Mouse (Mus musculus) 416B (cell line): ENCODE data around the gene Gbx2.

Experiments used
- DNase-seq: peaks from one replicate; pipeline ENCODE4 v3.0.0; 2011; ENCODE audit warnings: low read depth

Gbx2 gene

DNA sequence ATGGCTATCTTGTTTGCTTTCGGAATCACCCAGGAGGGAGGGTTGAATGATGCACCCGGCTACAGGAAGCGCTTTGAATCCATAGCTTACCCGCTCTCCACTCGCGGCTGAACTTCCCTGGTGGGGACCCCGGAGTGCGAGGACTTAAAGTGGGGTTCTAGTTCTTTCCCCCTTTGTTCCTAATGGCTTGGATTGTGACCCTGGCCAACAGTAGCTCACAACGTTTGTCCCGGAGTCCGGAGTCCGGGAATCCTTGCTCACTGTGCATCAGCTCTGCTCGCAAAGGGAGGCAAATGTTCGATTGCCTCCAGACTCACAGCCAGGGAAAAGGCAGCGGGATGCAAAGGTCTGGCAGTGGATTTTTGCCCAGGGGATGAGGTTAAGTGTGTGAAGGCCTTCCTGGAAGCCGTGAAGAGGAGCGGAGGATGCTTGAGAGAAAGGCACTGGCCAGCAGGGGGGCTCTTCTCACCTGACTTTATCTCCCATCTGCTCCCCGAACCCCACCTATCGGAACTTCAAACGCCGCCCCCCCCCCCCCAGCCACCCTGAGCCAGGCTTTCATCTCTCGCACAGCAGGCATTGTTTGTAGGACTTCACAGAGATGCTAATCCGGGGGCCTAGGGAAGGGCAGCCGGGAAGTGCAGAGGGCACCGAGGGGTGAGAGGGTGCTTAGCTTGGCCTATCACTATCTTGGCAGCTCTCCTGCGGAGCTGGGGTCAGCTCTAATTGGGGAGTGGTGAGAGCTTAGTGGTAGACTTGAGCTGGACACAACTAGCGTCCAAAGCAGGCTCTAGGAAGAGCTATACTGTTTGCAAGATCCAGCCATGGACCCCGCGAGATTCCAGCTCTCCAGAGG, 4.7 kb upstream of the Gbx2 start:
- DNase-seq: no peak

DNA sequence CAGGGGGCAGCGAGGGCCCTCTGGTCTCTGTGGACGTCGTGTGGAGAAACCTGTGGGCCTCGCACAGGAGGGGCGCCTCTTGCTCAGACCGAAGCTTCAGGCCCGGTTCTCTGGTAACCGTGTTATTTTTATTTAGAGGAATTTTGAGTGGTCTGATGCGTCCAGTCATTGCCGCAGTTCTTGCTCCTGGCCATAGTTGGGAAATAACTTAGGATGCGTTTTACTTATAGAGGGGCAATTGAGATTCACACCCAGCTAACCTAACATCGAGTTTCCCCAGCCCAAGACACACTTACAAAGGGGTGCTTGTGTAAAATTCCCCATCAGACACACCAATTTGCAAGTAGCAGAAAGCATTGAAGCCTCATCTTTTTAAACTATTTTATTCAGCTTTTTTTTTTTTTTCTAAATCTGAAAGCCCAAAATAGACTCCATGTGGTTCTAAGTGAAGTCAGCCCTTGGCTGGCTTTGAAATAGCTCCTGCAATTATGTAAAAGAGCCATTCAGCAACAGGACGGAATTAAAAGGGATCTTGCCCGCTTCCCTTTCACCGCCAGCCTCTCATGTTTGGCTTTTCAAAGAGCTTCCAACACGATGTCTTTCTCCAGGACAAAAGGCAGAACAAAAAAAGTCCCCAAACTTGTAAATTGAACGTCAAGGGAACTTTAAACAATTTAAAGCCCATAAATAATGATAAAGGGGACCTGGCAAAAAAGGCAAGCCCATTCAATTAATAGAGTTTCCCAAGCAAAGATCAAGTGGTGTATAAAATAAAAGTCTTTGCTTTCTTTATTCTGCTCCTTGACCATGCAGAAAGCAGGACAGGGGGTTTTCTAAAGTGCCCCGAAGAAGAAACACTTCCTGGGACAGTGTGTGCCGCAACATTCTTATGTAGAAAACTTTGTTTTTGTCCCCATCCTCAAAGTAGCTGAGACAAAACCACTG, 3.6 kb upstream of the Gbx2 start:
- DNase-seq: no peak

DNA sequence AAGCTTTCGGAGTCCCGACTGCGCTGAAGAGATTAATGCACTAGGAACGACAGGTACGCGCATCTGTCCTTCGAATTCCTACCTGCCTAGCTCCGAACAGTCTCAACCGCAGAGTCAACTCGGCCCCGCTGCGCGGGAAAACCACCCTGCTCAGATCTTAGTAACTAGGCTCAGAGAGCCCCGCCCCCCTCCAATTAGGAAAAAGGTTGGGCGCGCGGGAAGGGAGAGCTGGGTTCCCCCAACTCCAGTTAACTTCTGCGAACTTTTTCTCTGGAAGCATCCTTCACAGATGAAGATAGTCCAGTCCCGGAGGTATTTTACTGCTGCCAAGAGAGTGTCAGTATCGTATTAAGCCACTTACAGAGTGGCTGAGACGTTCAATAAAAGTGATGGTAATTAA, 2.8 kb upstream of the Gbx2 start:
- no peak for DNase-seq

DNA sequence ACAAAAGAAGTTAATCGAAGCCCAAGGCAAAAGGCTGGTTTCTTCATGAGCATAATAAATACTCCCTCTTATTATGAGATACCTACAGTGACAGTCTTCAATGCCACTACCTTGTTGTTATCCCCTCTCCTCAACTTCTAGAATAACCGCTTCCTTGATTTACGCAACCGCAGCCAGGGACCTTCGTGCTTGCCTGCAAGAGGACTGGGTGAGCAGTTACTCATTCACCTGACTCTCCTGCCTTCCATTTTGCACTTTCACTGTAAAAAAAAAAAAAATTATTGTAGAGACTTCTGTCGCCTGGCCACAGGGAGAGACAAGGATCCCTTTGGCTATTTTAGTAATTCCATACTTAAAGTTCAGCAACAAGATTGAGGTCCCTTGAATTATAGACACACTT, 2.0 kb upstream of the Gbx2 start:
- no peak for DNase-seq

DNA sequence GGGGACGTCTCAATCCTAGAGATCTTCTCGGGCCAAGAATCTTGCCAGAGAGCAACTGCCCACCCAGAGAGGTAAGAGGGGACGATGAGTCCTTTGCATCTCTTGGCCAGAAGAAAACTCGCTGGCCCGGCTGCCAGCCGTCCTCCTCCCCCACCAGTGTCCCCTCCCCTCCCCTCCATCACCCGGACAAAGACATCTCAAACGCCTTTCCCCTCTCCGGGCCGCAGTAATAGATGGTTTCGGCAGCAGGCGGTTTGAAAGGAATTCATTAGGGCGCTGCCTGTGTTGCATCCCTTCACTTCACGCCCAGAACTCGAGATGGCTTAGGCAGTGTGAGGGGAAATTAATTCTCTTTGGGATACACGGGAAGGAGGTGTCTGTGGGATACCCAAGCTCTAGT, 1.6 kb upstream of the Gbx2 start:
- DNase-seq: no peak

DNA sequence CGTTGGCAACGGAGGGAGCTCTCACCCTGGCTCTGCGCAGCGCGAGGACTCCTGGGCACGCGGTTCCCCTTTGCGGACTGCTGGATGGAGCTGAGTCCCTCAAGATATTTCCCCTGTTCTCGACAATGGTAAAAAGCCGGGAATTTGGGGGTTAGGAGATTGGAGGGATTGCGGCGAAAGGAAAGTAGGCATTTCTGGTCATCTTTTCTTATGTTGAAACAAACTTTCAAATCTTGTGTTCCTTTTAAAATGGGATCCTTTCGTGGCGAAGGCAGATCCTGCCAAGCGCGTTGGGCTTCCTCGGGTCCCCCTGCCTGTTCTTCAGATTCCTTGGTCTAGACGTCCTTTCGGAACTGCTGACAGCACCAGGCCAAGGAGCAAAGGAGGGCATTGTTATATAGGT, 1.0 kb upstream of the Gbx2 start:
- no peak for DNase-seq

DNA sequence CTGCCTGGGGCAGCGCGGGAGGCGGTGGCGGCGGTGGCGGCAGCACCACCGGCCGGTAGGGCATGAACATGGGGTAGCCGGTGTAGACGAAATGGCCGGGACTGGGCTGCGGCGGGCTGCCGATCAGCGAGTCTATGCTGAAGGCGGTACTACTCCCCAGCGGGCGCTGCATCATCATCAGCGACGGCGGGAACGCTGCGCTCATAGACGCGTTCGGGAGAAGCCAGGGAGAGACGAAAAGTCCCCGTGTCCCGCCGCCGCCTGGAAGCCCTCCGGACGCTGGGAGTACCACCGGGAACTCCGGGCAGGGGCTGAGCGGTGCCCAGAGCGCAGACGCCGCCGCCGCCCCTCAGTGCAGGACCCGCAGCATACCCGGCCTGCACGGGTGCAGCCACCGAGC, 428 bp downstream of the Gbx2 start:
- no peak for DNase-seq

DNA sequence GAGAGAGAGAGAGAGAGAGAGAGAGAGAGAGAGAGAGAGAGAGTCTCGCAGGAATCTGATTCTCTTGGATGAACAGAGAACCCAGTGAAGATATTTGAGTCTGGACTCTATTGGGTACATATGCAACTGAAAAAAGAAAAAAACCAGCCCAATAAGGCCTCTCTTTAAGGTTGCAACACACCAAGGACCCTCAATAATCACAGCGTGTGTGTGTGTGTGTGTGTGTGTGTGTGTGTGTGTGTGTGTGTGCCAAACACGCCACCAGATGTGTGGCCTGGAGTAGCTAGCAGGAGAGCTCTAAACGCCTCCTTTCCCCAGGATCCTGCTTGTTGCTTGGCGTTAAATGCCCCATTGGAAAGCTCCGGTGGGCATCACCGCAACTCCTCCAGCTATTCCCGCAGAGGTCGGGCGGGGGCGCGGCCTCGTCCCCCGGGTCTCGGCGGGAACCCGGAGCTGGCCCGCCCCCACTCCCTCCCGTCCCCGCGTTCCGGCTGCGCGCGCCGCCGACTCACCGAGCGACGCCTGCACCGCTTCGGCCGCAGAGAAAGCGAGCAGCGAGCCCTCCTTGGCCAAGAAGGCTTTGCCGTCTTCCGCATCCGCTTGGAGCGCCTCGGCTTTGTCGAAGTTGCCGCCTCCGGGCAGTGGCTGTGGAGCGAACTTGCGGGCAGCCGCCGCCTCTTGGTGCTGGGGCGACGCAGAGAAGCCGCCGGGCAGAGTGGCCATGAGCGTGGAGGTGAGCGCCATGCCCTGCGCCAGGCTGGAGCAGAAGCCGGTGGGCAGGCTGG, 1.1 kb downstream of the Gbx2 start:
- DNase-seq: peak; percentile 79

DNA sequence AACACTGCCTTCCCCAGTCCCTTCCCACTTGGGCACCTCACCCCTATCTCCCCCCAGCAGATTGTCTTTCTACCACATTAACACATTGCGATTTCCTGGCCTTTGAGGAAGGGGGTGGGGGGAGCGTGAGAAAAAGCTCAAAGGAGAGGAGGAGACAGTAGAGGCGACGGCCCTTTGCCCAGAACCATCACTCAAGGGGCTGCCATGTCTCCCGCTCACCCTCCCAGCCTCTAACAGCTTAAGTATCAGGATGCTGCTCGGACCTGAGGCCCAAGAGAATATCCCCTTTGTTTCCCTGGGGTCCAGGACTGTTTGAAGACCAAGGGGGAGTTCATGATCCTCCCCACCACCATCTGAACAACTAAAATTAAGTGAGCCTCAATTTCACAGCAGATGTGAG, 1.8 kb downstream of the Gbx2 start:
- DNase-seq: peak; percentile 21

DNA sequence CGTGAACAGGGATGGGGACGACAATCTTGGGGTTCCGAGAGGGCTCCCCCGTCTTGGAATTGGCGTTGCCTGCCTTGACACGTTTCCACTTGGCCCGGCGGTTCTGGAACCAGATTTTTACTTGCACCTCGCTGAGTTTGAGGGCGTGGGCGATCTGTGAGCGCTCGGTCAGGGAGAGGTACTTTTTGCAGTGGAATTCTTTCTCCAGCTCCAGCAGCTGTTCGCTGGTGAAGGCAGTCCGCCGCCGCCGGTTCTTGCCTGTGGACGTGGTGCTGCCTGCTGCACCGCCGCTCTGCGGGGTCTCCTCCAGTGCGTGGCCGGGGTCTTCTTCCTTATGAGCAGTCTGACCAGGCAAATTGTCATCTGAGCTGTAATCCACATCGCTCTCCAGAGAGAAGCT, 2.3 kb downstream of the Gbx2 start:
- no peak for DNase-seq

DNA sequence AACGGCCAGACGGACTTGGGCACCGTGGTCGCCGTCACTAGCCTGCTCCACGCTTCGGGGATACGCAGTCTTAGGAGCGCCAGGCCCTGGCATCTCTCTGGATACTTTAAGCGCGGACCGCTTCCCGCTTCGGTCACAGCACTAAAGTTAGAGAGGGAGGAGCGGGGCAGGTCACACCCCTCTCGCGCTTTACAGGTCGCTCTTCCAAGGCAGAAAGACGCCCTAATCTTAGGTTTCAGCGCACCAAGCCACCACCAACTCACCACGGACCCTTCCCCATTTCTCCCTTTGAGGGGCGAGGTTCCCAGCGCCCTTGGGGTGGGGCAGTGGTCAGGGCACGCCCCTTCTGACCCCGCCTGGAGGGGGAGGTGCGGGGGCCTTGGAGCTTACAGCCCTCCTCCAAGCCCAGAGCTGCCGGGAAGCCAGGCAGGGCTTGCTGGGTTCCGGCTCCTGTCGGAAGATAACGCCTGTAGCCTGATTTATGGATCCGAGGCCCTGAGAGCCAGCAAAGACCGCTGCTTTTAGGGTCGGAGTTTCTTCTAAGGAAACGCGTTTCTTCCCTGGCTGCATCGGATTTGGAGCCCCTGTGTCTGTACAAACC, 3.8 kb downstream of the Gbx2 start:
- no peak for DNase-seq

DNA sequence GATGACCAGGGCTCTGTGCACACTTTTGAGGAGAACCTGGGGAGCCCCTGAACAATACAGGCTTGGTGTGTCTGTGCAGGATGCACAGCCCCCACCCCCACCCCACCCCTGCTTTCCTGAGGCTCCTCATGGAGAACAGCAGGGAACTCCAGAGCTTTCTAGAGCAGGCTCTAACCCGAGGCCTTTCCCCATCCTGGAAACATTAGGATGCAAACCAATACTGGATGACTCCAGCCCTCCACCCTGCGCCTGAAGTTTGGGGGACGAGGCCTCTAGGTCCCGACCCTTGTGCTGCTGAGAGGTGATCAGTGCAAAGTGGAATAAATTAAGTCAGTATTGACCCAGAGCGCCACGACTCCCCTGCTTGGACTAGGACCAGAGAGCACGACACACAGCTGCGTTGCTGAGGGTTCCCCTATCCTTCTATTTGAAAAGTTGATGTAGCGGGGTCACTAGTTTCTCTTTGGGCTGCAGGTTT, 4.4 kb downstream of the Gbx2 start:
- DNase-seq: no peak

DNA sequence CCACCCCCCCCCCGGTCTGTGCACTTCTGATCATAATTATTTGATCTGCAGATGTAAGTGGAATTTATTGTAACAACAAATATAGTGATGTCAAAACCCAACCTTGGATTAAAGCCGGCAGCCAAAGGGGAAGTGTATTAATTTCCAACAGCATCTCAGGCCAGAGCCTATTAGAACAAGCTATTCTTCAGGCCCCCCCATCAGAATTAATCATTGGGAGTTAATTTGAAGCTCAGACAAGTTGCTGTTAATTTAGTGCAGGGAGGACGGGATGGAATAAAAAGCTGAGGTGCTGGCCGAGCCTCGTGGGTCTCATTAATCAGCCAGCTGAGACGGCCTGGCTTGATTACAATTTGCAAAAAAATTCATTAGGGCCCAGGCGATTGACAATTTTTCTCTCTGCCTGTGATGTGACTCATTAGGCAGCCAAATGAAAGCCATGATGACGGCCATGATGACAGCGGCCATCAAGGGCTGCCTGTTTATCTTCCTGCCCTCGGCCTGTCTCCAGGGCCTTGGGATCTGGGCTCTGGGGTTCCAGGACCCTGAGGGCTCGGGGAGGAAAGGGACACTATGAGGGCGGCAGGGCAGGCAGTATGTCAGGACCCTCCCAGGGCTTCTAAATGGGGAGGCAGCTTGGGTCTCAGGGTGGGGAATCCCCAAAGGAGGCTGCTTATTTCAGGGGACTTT, 5.3 kb downstream of the Gbx2 start:
- no peak for DNase-seq

DNA sequence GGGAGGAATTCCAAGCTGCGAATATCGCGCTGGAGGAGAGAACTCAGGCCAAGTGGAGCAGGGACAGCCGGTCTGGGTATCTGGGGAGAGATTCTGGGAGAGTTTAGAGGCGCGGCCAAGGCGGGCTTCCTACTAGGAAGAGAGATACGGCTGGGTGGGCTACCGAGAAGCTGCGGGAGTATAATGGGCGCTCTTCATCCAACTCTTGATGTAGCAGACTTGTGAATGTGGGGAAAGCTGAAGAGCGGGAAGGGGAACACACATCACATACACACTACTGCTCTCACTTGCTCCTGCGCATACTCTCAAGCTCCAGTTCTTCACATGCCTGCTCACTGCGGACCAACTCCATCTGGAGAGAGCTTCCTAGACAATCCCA, 7.3 kb downstream of the Gbx2 start:
- no peak for DNase-seq

DNA sequence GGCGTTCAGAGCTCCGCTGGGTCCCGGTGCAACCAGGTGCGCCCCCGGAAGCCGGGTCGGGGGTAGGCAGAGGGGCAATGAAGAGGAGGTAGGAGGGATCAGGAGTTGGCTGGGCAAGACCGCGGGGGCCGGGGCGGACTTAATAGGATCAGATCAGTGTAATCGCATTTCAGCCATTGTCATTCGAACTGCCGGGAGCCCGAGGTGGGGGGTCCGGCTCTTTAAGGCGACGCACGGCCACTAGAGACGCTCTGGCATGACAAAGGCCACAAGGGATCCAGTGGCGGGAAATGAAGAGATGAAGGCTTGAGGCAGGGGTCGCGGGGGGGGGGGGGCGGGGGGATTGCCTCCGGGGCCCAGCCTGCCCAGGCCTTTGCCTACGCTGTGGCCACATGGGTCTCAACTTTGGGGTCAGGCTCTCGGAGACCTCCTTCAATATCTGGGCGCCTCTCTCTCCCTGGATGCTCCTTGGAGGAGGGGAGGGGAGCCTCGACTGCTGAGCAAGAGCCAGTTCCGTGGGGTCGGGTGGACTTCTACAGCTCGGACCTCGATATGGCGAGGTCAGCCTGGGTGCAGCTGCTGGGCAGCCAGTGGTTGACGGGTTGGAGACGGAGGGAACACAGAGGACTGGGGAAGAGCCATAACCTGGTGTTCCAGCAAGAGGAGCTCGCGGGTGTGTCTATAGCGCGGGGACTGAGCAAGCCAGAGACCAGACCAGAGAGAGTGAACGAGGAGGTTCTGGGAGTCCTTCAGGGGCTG, 7.9 kb downstream of the Gbx2 start:
- no peak for DNase-seq

DNA sequence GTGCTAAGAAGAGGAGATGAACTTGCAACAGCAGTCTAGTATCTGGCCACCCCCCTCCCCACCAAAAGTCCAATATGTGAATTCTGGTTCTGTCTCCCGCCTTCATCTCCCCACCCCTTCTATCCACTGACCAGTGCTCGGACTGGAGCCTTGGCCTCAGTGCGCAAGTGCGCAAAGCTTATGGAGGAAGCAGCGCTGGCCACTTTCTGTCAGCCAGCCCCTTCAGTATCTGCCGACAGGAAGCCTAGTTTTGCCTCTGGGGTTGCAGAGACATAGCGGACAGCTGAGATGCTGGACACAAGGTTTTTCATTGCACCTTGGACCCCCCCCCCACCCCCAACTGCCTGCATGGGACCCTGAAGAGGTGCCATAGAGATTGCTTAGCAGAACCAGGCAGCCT, 8.7 kb downstream of the Gbx2 start:
- DNase-seq: no peak

DNA sequence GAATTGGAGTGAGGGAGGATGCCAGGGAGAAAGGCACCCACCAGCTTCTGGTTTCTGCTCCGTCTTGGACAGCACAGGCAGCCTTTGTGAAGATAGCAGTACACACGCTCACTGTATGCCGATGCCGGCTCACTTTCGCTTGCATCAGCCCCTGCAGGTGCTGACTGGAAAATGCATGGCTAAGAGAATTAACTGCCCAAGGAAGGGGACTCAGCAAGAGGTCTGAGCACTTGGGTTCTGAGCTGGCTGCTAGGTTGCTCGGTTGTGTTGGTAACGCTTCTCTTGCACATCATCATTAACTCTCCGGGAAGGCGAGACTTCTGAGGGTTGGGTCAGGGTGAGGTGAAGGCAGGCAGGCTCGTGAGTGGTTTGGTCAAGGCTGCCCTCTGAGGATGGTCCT, 9.2 kb downstream of the Gbx2 start:
- no peak for DNase-seq

DNA sequence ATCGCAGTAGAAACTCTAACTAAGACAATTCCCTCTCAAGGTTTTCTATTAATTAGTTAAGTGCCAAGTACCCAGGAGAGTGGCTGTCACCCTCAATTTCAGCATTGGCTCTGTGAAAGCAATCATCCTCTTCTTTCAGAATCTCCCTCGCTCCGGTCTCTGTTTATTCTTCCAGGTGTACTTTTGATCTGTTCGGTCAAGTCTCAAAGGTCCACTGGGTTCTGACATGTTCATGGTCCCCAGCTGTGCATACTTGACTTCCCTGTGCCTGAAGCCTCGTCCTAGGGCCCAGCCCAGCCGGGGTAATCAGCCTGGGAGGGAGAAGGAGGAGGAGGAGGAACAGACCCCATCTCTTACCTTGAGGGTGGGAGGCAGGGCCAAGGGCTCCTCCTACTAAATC, 11.8 kb downstream of the Gbx2 start:
- no peak for DNase-seq

DNA sequence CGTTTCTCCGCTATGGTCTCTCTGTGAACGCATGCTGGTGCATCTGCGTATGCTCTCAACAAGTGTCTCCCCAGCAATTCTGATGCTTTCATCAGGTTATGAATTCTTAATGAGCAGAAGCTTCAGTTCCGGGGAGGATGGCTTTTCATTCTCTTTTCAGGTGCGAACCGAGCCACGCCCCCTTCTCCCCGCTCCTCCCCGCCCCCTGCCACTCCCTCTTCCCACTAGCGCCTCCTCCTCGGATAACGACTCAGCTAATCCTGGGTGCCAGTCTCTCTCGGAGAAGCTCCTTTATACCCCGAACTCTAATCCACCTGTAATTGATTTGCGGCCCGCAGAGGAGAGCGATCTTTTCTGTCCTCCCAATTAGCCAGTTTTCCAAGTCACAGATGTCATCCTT, 12.9 kb downstream of the Gbx2 start:
- no peak for DNase-seq

DNA sequence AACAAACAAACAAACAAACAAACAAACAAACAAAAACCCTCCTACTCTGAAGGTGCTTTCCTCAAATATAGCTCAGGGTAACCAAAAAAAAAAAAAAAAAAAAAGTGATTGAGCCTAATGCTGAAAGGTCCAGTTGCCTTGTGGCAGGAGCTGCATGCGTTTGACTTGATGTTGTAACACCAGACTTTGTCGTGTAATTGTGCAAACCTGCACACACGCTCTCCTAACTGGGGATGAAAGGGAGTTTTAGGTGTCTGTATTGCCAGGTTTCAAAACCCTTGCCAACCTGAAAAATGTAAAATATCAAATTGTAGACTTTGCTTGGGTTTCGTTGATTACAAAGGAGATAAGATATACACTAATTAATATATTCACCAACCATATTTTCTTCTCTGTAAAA, 17.4 kb downstream of the Gbx2 start:
- peak; percentile 29 for DNase-seq

DNA sequence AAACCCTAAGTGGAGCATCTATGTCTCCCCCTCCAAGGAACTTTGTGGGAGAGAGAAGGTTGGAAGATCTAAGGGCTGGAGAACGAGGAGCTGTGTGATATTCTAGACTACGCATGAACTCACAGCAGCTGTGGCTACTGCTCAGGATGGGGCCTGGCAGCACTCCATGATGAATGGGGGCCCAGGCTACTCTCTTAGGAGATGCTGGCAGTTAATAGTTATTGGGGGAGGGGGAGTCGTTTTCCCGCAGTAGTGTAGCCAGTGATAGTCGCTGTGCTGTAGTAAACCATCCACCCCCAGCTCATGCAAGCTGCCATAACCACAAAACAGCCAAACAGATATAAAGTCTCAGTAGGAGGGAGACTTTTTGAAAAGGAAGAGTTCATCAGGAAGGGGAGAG, 18.6 kb downstream of the Gbx2 start:
- no peak for DNase-seq
